Mouse (Mus musculus): Measurements from ENCODE around the gene Gstp2.

The Gstp2 gene

DNA sequence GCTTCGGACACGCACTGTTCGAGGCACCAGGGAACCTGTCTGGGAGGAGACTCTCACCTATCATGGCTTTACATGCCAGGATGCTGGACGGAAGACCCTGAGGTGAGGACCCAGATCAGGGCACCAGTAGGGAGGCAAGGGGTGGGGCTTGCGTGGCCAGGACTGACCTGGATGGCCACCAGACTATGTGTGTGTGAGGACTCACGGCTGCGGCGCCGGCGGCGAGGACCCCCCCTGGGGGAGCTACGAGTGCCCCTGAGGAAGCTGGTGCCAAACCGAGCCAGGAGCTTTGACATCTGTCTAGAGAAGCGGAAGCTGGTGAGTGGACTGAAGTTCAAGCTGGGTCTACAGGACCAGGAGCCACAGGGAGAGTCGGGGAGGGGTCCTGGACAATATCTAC, 41.5 kb downstream of the Gstp2 start:
- DNase-seq: peak; percentile 36

GRCm38 (mm10) chr19:4003641-4004040, 42.2 kb downstream of the Gstp2 start:
- no peak for DNase-seq

DNA sequence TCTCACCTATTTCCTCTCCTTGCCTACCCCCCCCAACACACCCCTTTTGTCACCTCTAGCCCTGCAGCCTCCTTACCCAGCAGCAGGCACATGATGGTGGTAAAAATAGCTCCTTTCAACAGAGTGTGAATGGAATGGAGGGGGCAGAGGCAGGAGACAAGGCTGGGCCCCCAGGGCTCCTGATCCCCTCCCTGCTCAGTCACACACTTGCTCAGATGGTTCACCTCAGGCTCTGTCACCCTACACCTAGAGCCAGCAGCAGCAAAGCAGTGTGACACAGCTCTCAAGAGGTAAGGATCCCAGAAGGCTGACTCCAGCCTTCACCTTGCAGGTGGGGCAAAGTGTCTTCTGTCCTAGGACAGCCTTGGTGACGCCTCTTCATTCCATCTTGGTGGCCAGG, 42.7 kb downstream of the Gstp2 start, which contains the start of gene Doc2g:
Doc2g (plus strand) TSS at position 202 of the 400 bp plus-strand sequence.
- DNase-seq: no peak

DNA sequence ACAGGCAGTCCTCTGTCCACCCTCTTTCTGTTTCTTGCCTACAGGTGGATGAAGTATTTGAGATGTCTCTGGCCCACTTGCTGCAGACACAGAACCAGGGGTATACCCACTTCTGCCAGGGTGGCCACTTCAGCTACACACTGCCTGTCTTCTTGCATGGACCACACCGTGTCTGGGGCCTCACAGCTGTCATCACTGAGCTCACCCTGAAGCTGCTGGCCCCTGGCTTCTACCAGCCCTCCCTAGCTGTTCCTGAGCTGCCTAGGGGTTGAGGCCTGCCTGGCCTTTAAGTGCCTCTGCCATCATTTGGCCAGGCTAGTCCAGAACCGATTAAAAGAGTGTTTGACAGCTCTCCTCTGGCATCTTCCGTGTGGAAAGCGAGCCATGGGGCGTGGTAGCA, 44.1 kb downstream of the Gstp2 start:
- DNase-seq: no peak

DNA sequence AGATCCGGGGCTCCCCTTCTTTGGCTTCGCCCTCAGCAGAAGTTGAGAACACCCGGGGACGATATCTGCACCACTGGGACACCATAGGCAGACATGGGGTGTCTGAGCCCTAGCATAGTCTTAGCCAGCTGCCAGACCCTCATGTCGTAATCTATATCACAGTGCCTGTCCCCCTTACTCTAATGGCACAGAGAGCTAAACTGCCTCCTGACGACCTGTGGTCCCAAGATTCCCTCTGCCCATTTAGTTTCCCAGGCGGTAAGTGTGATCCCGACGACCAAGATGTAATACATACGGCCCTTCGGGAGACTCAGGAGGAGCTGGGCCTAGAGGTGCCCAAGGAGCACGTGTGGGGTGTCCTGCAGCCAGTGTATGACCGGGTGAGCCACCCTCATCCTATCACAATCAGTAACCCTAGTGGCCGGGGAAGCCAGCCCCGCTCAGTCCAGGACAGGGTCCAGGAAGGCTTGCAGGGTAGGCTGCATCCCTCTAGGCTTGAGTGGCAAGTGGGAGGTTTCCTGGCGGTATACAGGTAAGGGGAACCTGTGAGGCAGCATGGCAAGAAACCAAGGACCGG, 44.8 kb downstream of the Gstp2 start:
- DNase-seq: peak; percentile 56

DNA sequence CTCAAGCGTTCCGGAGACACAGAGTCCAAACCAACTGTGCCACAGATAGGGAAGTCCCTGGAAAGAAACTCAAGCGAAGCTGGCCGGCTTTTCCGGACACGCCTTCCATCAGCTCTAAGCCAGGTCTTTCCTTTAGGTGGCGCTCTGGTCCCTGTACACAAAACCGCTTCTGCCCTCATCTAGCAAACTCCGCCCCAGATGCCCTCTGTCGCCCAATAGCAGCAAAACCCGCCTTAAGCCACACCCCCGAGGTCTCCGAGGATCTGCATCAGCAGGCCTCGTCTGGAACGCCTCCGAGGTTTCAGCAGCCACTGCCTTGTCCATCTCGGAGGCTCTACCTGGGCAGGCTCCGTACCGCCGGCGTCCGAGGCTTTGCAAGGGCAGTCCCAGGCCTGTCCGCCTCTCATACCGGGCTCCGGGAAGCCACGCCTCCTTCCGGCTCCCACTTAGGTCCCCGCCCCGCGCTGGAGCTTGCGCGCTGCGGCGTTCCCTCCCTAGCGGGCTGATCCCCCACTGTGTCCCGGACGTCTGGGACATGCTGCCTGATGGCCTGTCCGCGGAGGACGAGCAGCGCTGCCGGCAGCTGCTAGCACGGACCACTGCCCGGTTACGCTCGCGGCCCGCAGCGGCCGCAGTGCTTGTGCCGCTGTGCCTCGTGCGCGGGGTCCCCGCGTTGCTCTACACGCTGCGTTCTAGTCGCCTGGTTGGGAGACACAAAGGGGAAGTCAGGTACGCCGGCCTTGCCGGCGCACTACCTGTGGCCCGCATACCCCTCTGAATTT, 45.5 kb downstream of the Gstp2 start, which contains the start of the genes Nudt8 and Gm49405:
Nudt8 (plus strand) TSS at position 462 of the 782 bp plus-strand sequence.
Gm49405 (plus strand) TSS at position 508 of the 782 bp plus-strand sequence.
- peak; percentile 99 for DNase-seq

DNA sequence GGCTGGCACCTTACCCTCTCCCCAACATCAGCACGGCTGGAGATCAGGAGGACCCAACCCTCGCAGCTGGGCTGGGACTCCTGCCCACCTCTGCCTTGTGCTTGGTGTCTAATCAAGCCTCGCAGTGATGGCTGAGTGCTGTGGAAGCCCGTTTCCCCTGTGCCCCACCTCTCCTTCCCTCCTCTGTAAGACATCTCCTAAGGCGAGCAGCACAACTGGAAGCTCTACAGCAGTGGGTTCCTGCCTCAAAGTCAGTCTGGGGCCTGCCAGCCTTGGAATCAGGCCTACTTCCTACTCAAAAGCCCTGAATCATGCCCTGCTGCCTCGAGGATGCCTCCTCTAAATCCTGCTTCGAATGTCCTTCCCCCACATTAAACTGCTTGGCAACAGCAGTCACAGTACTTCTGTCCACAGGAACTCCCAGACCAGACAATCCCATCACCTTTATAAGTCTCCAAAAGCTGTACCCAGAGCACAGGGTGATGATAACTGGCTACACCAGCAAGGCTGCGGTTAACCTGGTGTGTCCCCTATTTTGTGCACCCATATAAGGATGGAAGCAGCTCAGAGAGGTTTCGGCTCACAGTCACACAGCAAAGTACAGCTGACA, 46.6 kb downstream of the Gstp2 start:
- peak; percentile 54 for DNase-seq

- peak; percentile 35 for DNase-seq
Observed at GRCm38 (mm10) chr19:3998335-3998734, 47.5 kb downstream of the Gstp2 start.

DNA sequence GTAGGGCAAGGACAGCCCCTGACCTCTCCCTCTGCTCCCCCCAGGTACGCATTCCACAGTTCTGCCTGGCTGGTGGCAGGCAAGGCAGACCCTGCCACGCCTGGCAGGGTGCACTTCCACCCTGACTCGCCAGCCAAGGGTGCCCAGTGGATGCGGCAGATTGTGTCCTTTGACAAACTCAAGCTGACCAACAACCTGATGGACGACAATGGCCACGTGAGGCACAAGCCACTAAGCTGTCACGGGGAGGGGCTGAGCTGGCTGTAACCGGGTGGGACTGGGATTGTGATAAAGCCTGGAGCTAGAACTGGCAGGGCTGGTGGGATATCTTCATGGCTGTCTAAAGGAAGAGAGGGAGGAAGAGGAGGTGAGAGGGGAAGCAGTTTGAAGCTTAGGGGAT, 48.6 kb downstream of the Gstp2 start:
- DNase-seq: no peak

DNA sequence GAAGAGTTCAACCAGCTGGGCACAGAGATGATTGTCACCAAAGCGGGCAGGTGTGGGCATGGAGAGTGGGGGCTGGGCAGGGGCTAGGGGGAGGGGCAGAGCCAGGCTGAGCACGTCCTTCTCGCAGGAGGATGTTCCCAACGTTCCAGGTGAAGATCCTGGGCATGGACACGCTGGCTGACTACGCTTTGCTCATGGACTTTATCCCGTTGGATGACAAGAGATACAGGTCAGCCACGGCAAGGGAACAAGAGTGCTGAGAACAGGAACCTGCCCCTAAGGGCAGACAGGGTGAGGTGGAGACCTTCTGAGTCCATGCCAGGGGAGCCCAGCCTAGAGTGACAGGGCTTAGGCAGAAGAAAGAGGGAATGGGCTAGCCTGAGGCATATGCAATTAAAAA, 49.1 kb downstream of the Gstp2 start:
- DNase-seq: no peak

DNA sequence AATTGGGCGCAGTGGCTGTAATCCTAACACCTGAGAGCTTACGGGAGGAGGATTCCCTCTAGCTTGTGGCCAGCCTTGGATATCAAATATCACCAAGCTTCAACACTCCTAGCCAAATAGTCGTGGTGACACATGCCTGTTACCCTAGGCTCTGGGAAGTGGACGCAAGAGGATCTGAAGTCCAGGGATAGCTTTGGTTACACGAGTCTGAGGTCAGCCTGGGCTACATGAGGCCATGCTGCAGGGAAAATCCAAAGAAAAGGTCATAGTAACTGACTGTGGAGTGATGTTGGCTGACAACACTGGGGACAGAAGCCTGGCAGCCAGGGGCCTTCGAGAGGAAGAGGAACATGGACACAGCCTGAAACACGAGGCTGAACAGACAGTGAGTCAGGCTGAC, 49.7 kb downstream of the Gstp2 start:
- DNase-seq: no peak

DNA sequence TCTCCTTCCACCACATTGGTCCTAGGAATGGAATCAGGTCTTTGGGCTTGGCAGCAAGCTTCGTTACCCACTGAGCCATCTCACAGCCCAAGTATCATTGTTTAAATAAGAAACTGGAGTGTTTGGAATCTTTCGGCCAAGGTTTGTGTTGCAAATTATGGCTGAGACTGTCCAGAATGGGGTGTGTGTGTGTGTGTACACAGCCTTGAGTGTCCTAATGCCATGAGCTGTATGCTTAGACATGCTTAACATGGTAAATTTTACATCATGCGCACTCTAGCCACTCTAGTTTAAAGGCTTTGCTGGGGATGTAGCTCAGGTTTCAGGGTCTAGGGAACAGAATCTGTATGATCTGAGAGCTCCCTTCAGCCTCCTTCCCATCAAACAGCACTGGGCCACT, 50.3 kb downstream of the Gstp2 start:
- no peak for DNase-seq

GRCm38 (mm10) chr19:3994932-3995331, 50.9 kb downstream of the Gstp2 start:
- no peak for DNase-seq

- no peak for DNase-seq
Observed at GRCm38 (mm10) chr19:3992416-3992815, 53.4 kb downstream of the Gstp2 start, which contains the start of gene Tbx10. Tbx10 (plus strand) TSS chr19:3992752.

DNA sequence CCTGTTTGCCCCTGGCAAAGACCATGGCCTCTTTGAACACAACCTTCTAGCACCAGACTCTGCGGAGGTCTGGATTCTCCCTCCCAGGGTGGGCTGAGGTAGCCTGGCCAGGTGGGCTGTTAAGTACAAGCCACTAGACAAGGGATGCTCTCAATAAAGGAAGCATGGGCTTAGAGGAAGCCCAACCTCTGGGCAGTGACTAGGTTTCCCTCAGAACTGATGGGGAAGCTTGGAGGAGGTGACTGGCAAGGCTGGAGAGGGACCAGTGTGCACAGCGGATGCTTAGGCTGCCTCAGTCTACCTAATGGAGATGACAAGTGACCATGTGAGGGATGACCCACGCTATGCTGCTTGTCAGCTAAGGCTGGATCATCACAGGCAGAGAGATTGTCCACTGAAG, 53.9 kb downstream of the Gstp2 start:
- DNase-seq: no peak

- DNase-seq: no peak
Observed at GRCm38 (mm10) chr19:3991562-3991961, 54.3 kb downstream of the Gstp2 start.

DNA sequence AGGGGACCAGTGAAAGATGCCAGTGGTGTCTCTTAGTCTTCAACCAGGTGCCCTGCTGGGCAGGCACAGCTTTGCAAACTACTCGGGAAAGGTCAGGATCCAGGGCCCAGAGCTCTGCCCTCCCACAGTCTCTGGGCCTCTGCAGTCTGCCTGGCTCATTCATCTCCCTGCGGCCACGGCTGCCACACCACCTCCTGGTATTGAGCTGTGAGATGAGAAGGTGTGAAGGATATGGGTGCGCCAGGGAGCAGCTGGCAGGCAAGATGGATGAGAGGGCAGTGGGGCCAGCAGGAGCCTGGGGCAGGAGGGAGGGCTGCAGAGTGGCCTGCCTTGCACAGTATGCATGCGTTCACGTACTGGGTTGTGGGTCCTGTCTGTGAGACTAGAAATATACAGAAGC, 55.0 kb downstream of the Gstp2 start:
- no peak for DNase-seq
